Mouse (Mus musculus) midbrain, embryonic 14.5 days (tissue): ENCODE results near the gene Lrch1. TPM values are rescaled to one million over a fixed set of nuclear protein-coding genes. Genes with fewer than 3 reads are reported as not detected.

Experiments
- ATAC-seq: fragments of 200-750 bp; cut with Nextera tagmentation; 2 replicates; pipeline ENCODE4 v1.8.0; 2017; ENCODE audit warnings: moderate number of reproducible peaks, moderate library complexity; ENCODE audit not compliant: low FRiP score, low TSS enrichment
- DNase-seq: peaks from one replicate; pipeline ENCODE4 v3.0.0-alpha.2; 2015
- H3K27ac ChIP-seq: fragments of 300-500 bp; sonication (generic); replicated peaks from 2 replicates; pipeline ENCODE4 v1.5.1; 2014; ENCODE audit warnings: mild to moderate bottlenecking, low read depth, low read length, moderate library complexity
- H3K27me3 ChIP-seq: fragments of 300-500 bp; sonication (generic); 2 replicates; pipeline ENCODE4 v1.6.1; 2014; ENCODE audit warnings: low read length, control low read depth, mixed read lengths; ENCODE audit not compliant: control insufficient read depth, insufficient read depth
- H3K36me3 ChIP-seq: fragments of 300-500 bp; sonication (generic); 2 replicates; pipeline ENCODE4 v1.6.1; 2014; ENCODE audit warnings: low read length, control low read depth; ENCODE audit not compliant: control insufficient read depth, insufficient read depth
- H3K4me1 ChIP-seq: fragments of 300-500 bp; sonication (generic); 2 replicates; pipeline ENCODE4 v1.6.1; 2014; ENCODE audit warnings: mild to moderate bottlenecking, antibody characterized with exemption, low read length, control low read depth; ENCODE audit not compliant: control insufficient read depth, insufficient read depth
- H3K4me2 ChIP-seq: fragments of 300-500 bp; sonication (generic); 2 replicates; pipeline ENCODE4 v1.6.1; 2014; ENCODE audit warnings: mild to moderate bottlenecking, low read length, moderate library complexity
- H3K4me3 ChIP-seq: fragments of 300-500 bp; sonication (generic); replicated peaks from 2 replicates; pipeline ENCODE4 v1.5.1; 2014; ENCODE audit warnings: low read depth, low read length
- H3K9ac ChIP-seq: fragments of 300-500 bp; sonication (generic); replicated peaks from 2 replicates; pipeline ENCODE4 v1.6.1; 2014; ENCODE audit warnings: mild to moderate bottlenecking, low read length, moderate library complexity
- H3K9me3 ChIP-seq: fragments of 300-500 bp; sonication (generic); 2 replicates; pipeline ENCODE4 v1.6.1; 2016; ENCODE audit warnings: low read length, control low read depth, mixed read lengths; ENCODE audit not compliant: control insufficient read depth
- WGBS: fragments of 180-500 bp; shearing (Covaris S2); extraction: QIAGEN DNeasy Blood & Tissue Kit; methylation state at CpG from one replicate; pipeline ENCODE4 v1.1.7; 2014; 5-methylcytosine and 5-hydroxymethylcytosine counted together
- polyA plus RNA-seq: library from polyadenylated mRNA; unstranded; fragments of >200 nt; fragmentation: Nextera tagmentation; extraction: Ambion mirVana; gene quantifications from 2 replicates; pipeline ENCODE4 v1.2.1, GENCODE M21; 2014

The Lrch1 gene
- polyA plus RNA-seq, 1 experiment from 2014 or later: 19.4 TPM

DNA sequence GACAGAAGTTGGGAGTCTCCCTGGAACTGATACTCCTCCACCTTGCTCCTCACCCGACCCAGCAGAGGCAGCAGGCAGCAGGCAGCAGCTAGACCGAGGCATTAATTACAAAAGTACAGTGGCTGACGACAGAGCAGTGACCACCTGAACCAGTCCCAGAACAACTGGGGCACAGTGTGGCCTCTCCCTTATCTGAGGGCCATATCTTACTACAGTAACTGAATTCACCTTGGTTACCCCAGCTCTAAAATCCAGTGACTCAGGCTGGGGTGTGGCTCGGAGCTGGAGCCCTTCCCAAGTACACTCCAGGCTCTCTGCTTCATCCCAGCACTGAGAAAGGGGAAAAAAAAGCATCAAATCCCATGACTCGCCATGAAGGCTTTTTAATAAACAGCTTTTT is 37.3 kb downstream of the Lrch1 start:
- H3K4me1 ChIP-seq: peaks cover 12% of the 10 kb centered on the region; the same call in 1 of the 2 replicates
- H3K36me3 ChIP-seq: no peaks in the 10 kb centered on the region
- WGBS: 74% methylated on average over 5 of the region's 5 CpGs
- DNase-seq: no peak
- no peak overlapping the region for H3K9ac ChIP-seq
- H3K4me2 ChIP-seq: no peak overlapping the region
- ATAC-seq: no peak
- H3K4me3 ChIP-seq: no peak overlapping the region
- H3K27ac ChIP-seq: no peak overlapping the region
- H3K27me3 ChIP-seq: no peaks in the 10 kb centered on the region
- no peaks in the 10 kb centered on the region for H3K9me3 ChIP-seq

DNA sequence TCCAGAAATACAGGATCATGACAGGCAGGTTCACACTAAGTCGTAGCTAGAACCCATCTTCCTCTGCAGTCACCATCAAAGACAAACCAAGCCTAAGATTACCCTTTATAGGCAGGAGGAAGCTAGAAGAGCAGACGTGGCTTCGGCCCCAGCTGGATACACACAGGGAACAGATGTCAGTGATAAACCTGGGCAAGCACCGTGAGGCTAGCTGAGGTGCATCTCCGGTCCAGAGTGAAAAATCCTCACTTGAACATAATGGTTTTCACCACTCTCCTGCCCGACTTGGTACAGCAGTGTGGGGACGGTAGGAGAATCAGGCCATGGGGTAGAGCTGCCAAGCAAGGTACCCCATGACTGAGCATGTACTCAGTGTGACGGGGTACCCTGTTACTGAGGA is 38.7 kb downstream of the Lrch1 start:
- H3K9me3 ChIP-seq: no peaks in the 10 kb centered on the region
- WGBS: 89% methylated on average over 8 of the region's 8 CpGs
- DNase-seq: no peak
- no peak for ATAC-seq
- peaks cover 5% of the 10 kb centered on the region; the same call in 1 of the 2 replicates for H3K4me1 ChIP-seq
- H3K4me2 ChIP-seq: no peak overlapping the region
- no peak overlapping the region for H3K9ac ChIP-seq
- H3K36me3 ChIP-seq: no peaks in the 10 kb centered on the region
- no peaks in the 10 kb centered on the region for H3K27me3 ChIP-seq
- no peak overlapping the region for H3K4me3 ChIP-seq
- no peak overlapping the region for H3K27ac ChIP-seq

DNA sequence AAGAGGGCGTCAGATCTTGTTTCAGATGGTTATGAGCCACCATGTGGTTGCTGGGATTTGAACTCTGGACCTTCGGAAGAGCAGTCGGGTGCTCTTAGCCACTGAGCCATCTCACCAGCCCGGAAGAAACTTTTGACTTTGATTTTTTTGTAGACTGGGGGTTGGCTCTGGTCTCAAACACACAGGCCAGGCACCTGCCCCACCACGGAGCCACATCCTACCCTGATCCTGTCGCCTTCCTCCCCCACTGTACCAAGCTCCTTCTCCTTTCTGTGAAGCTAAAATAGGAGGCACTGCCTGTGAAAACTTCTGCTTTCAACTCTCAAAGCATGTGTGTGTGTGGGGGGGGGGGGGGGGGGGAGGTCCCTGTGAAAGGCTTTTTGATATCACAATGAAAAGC is 39.4 kb downstream of the Lrch1 start:
- Histone ChIP-seq H3K9ac (no peak overlapping the region), H3K9me3 (no peaks in the 10 kb centered on the region), H3K4me1 (peaks cover 5% of the 10 kb centered on the region; the same call in 1 of the 2 replicates), H3K4me2 (no peak overlapping the region), H3K36me3 (no peaks in the 10 kb centered on the region), H3K27me3 (no peaks in the 10 kb centered on the region), H3K27ac (no peak overlapping the region), H3K4me3 (no peak overlapping the region)
- DNase-seq (no peak), ATAC-seq (no peak)
- 89% methylated on average over 6 of the region's 6 CpGs for WGBS

DNA sequence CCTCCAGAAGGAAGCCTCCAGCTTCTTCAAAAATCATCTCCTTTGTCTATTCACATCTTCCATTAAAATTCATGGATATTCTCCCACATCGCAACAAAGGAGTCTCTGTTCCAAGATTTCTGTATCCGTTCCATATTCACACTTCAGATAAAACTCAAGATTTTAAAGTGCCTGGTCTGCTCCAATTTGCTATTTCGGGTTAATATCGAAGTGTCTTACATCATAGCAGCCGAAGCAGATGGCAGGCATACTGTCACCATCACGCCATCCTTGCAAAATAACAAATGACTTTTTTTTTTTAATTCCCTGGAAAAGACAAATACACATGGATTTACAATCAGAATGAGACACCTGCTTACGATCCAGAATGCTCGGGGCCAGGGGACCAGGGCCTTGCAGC is 40.0 kb downstream of the Lrch1 start:
- peaks cover 5% of the 10 kb centered on the region; the same call in 1 of the 2 replicates for H3K4me1 ChIP-seq
- H3K36me3 ChIP-seq: no peaks in the 10 kb centered on the region
- ATAC-seq (no peak), DNase-seq (no peak)
- no peak overlapping the region for H3K9ac ChIP-seq
- H3K4me2 ChIP-seq: no peak overlapping the region
- H3K9me3 ChIP-seq: no peaks in the 10 kb centered on the region
- peak overlapping the region; percentile 42; the same call in 1 of the 2 replicates for H3K27ac ChIP-seq
- no peaks in the 10 kb centered on the region for H3K27me3 ChIP-seq
- 67% methylated on average over 8 of the region's 8 CpGs for WGBS
- H3K4me3 ChIP-seq: no peak overlapping the region

DNA sequence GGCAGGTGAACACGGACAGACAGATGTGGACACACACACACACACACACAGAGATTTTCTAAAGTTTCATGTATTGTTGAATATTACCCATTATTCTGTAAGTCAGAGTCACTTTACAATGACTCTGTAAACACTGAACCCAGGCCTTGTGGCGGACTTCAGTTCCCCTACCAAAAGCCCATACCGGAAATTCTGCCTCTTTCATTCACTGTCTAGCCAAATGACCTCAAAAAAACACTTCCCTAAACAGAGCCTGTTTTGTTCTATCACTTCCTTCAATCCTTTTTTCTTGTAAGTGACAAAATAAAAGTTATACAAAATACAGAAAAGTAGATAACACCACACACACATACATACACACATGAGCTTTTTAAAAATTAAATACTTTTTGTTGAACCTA is 41.7 kb downstream of the Lrch1 start:
- Histone ChIP-seq H3K36me3 (no peaks in the 10 kb centered on the region), H3K9me3 (no peaks in the 10 kb centered on the region), H3K27me3 (no peaks in the 10 kb centered on the region), H3K4me3 (no peak overlapping the region), H3K9ac (no peak overlapping the region), H3K27ac (no peak overlapping the region), H3K4me1 (peaks cover 6% of the 10 kb centered on the region; the same call in 1 of the 2 replicates), H3K4me2 (no peak overlapping the region)
- WGBS: 84% methylated on average over 3 of the region's 3 CpGs
- ATAC-seq (no peak), DNase-seq (no peak)

DNA sequence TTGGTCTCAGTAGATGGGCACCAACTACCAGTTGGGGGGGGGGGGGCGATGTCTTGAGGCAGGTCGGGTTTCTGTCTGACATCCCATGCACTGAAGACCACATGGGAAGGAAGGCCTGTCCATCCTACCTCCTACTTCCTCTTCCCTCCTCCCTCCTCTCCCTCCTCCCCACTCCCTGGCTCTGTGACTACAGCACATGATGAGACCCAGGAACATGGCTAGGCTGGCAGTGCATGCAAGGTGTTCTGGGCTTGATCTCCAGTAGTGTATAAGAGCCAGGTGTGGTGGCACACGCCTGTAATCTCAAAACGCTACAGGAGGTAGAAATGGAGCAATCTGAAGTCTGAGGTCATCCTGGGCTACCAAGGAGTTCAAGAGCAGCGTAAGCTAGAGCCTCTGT is 43.2 kb downstream of the Lrch1 start:
- Histone ChIP-seq H3K4me1 (peaks cover 12% of the 10 kb centered on the region; the same call in 1 of the 2 replicates), H3K27ac (no peak overlapping the region), H3K9ac (no peak overlapping the region), H3K36me3 (no peaks in the 10 kb centered on the region), H3K4me2 (no peak overlapping the region), H3K9me3 (no peaks in the 10 kb centered on the region), H3K27me3 (no peaks in the 10 kb centered on the region), H3K4me3 (no peak overlapping the region)
- ATAC-seq (no peak), DNase-seq (no peak)
- 90% methylated on average over 5 of the region's 5 CpGs for WGBS

DNA sequence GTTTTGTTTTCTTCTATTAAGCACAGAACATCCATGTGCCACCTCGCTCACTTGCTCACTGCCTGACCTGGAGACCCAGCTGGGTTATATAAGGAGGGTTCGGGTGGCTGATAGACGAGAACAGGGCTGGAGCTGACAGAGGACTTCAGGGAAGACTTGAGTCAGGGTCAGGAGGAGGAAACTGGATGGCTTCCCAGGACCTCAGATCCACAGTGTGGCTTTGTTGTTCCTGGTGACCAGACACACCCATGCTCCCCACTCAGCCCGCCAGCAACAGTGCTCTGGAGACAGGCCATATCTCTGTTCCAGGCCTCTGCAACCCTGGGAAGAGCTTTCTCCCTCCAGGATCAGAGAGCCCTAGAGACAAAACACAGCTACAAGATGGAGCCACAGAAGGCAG is 44.6 kb downstream of the Lrch1 start:
- H3K27me3 ChIP-seq: no peaks in the 10 kb centered on the region
- H3K4me2 ChIP-seq: no peak overlapping the region
- H3K27ac ChIP-seq: no peak overlapping the region
- ATAC-seq (no peak), DNase-seq (no peak)
- peaks cover 12% of the 10 kb centered on the region; the same call in 1 of the 2 replicates for H3K4me1 ChIP-seq
- no peaks in the 10 kb centered on the region for H3K9me3 ChIP-seq
- no peaks in the 10 kb centered on the region for H3K36me3 ChIP-seq
- WGBS: 88% methylated on average over 4 of the region's 4 CpGs
- no peak overlapping the region for H3K4me3 ChIP-seq
- H3K9ac ChIP-seq: no peak overlapping the region

DNA sequence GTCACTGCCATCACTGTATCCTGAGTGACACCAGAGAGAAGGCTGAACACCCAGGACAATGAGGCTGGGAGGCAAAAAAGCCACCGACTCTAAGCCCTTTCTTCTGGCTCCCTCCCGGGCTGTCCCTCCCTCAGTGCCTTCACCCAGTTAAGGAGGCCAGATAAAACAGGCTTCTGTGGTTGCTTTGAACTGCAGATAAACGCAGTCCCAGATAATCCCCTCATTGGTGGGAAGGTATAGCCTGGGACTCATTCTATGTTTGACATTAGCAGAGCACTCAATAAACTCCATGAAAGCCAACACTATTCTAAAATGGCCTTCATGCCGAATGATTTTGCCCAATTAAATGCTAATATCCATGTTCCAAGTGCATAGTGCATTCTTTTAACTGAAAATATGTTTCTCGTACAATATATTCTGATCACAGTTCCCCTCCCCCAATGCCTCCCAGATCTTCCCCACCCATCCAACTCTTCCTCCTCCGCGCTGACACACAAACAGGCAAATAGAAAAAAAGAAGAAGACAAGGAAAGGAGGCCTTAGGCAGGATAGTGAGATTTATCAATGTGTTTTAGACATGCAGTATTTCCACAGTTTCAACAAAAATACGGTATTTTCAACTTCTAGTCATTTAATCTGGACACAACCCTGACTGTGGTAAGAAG is 46.8 kb downstream of the Lrch1 start:
- H3K4me3 ChIP-seq: no peak overlapping the region
- DNase-seq (no peak), ATAC-seq (no peak)
- WGBS: 38% methylated on average over 8 of the region's 8 CpGs
- H3K9ac ChIP-seq: no peak overlapping the region
- H3K27ac ChIP-seq: no peak overlapping the region
- H3K27me3 ChIP-seq: no peaks in the 10 kb centered on the region
- 0 out of 2 replicates have a peak, but pooled peaks cover 6% of the 10 kb centered on the region for H3K4me1 ChIP-seq
- no peak overlapping the region for H3K4me2 ChIP-seq
- H3K9me3 ChIP-seq: no peaks in the 10 kb centered on the region
- no peaks in the 10 kb centered on the region for H3K36me3 ChIP-seq

DNA sequence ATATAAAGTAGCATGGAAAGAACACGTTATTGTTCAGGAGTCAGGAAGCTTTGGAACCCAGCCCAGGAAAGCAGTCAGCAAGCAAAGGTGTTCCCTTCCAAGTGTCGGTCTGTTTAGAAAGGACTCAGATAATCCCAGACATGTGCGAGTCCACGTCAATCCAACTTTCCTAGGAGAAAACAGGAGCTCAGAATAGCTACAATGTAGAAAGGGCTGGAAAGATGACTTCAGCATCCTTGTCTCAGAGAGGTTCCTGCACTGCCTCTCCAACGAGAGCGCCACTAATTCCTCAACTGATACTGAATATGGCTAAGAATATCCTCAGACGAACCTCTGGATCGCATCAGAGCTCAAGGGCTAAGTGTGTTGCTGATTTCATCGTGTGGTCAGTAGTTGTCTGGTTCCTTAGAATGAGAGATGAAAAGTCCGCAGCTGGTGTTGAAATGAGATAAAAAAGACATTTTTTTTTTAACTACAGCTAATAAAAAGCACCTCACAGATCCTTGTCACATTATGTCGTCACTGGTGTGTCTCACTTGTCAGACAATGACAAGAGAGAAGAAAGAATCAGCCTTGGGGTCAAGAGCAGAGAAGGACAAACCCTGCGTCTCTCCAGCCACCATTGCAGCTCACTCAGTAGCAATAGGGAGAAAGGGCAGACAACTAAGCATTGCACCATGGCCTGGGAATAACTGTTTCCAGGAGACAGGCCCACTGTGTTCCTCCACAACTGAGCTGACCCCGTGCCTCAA is 47.5 kb downstream of the Lrch1 start:
- no peak overlapping the region for H3K9ac ChIP-seq
- no peaks in the 10 kb centered on the region for H3K36me3 ChIP-seq
- H3K27ac ChIP-seq: no peak overlapping the region
- H3K4me1 ChIP-seq: 0 out of 2 replicates have a peak, but pooled peaks cover 6% of the 10 kb centered on the region
- 51% methylated on average over 13 of the region's 13 CpGs for WGBS
- H3K9me3 ChIP-seq: no peaks in the 10 kb centered on the region
- H3K4me2 ChIP-seq: no peak overlapping the region
- ATAC-seq: no peak
- no peak overlapping the region for H3K4me3 ChIP-seq
- H3K27me3 ChIP-seq: no peaks in the 10 kb centered on the region
- DNase-seq: no peak
